Mouse (Mus musculus): Measurements from ENCODE around the gene Txndc2.

Gene Txndc2

GRCm38 (mm10) chr17:65612391-65613141 is 29.4 kb downstream of the Txndc2 start:
- DNase-seq (ENCODE audit: low spot score in 2 of 2) = peak; percentile 17 to 29

GRCm38 (mm10) chr17:65611721-65612120 is 30.2 kb downstream of the Txndc2 start:
- no peak for DNase-seq (ENCODE audit: low spot score in 2 of 2)

- DNase-seq (ENCODE audit: low spot score in 2 of 2) = no peak
Observed at GRCm38 (mm10) chr17:65608743-65609142, 33.2 kb downstream of the Txndc2 start.

- no peak for DNase-seq (ENCODE audit: low spot score in 2 of 2)
Observed at GRCm38 (mm10) chr17:65608312-65608687, 33.7 kb downstream of the Txndc2 start.

- no peak for DNase-seq (ENCODE audit: low spot score in 2 of 2)
Observed at GRCm38 (mm10) chr17:65607574-65608311, 34.2 kb downstream of the Txndc2 start.

- DNase-seq (ENCODE audit: low spot score in 2 of 2) = no peak
Observed at GRCm38 (mm10) chr17:65606014-65606413, 36.0 kb downstream of the Txndc2 start.

GRCm38 (mm10) chr17:65604892-65605291 is 37.1 kb downstream of the Txndc2 start:
- no peak for DNase-seq (ENCODE audit: low spot score in 2 of 2)

GRCm38 (mm10) chr17:65604315-65604714 is 37.7 kb downstream of the Txndc2 start:
- DNase-seq (ENCODE audit: low spot score in 2 of 2) = no peak

- no peak for DNase-seq (ENCODE audit: low spot score in 2 of 2)
Observed at GRCm38 (mm10) chr17:65597857-65598486, 44.0 kb downstream of the Txndc2 start.

GRCm38 (mm10) chr17:65594687-65595086 is 47.3 kb downstream of the Txndc2 start:
- DNase-seq (ENCODE audit: low spot score in 2 of 2) = no peak
